Mouse (Mus musculus) lung, embryonic 14.5 days (tissue): ENCODE data around the gene Nol4l. TPM values are rescaled to one million over a fixed set of nuclear protein-coding genes. Genes with fewer than 3 reads are reported as not detected.

Experiments
- ATAC-seq: fragments of 200-750 bp; cut with Nextera tagmentation; 2 replicates; pipeline ENCODE4 v1.8.0; 2017; ENCODE audit warnings: mild to moderate bottlenecking, moderate TSS enrichment, moderate library complexity; ENCODE audit not compliant: insufficient read depth
- DNase-seq: peaks from one replicate; pipeline ENCODE4 v3.0.0-alpha.2; 2015
- H3K27ac ChIP-seq: fragments of 300-500 bp; sonication (generic); 2 replicates; pipeline ENCODE4 v1.5.1; 2014; ENCODE audit warnings: low read depth, mild to moderate bottlenecking, moderate library complexity
- H3K27me3 ChIP-seq: fragments of 300-500 bp; sonication (generic); 2 replicates; pipeline ENCODE4 v1.6.1; 2014; ENCODE audit warnings: low read length, control low read depth; ENCODE audit not compliant: insufficient read depth
- H3K36me3 ChIP-seq: fragments of 300-500 bp; sonication (generic); 2 replicates; pipeline ENCODE4 v1.6.1; 2014; ENCODE audit warnings: control low read depth; ENCODE audit not compliant: insufficient read depth
- H3K4me1 ChIP-seq: fragments of 300-500 bp; sonication (generic); 2 replicates; pipeline ENCODE4 v1.6.1; 2014; ENCODE audit warnings: antibody characterized with exemption, control low read depth; ENCODE audit not compliant: insufficient read depth
- H3K4me2 ChIP-seq: fragments of 300-500 bp; sonication (generic); 2 replicates; pipeline ENCODE4 v1.6.1; 2014; ENCODE audit warnings: mild to moderate bottlenecking
- H3K4me3 ChIP-seq: fragments of 300-500 bp; sonication (generic); 2 replicates; pipeline ENCODE4 v1.5.1; 2014; ENCODE audit warnings: low read depth, low read length
- H3K9ac ChIP-seq: fragments of 300-500 bp; sonication (generic); 2 replicates; pipeline ENCODE4 v1.6.1; 2014
- H3K9me3 ChIP-seq: fragments of 300-500 bp; sonication (generic); 2 replicates; pipeline ENCODE4 v1.6.1; 2016; ENCODE audit warnings: low read depth, low read length, control low read depth
- CTCF ChIP-seq: IDR thresholded peaks from 2 replicates; pipeline ENCODE4 v1.5.1; 2016; ENCODE audit warnings: antibody characterized with exemption, low read depth
- WGBS: fragments of 180-500 bp; shearing (Covaris S2); extraction: QIAGEN DNeasy Blood & Tissue Kit; methylation state at CpG from one replicate; pipeline ENCODE4 v1.1.7; 2014; 5-methylcytosine and 5-hydroxymethylcytosine counted together
- polyA plus RNA-seq: library from polyadenylated mRNA; unstranded; fragments of >200 nt; fragmentation: Nextera tagmentation; extraction: Ambion mirVana; gene quantifications from 2 replicates; pipeline ENCODE4 v1.2.1, GENCODE M21; 2014

Gene Nol4l
- polyA plus RNA-seq, 1 experiment from 2014 or later, result 13.9 TPM

DNA sequence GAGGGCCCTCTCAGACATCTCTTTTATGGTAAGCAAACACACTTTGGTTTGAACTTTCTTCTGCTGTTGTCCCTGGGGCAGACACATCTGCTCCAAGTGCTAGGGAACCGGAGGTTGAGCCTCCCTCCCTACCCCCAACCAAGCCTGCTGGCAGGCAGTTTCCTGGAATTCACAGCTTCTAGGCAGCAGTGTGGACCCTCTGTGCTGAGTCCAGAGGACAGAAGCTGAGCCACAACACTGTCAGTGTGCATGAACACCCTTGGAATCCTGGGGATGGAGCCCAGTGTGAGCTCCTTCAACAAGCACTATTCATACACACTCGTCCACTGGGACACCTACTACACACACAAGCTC lies 92.5 kb downstream of the Nol4l start:
- peak; percentile 36; the same call in 1 of the 2 replicates for ATAC-seq
- no peak for TF ChIP-seq CTCF

DNA sequence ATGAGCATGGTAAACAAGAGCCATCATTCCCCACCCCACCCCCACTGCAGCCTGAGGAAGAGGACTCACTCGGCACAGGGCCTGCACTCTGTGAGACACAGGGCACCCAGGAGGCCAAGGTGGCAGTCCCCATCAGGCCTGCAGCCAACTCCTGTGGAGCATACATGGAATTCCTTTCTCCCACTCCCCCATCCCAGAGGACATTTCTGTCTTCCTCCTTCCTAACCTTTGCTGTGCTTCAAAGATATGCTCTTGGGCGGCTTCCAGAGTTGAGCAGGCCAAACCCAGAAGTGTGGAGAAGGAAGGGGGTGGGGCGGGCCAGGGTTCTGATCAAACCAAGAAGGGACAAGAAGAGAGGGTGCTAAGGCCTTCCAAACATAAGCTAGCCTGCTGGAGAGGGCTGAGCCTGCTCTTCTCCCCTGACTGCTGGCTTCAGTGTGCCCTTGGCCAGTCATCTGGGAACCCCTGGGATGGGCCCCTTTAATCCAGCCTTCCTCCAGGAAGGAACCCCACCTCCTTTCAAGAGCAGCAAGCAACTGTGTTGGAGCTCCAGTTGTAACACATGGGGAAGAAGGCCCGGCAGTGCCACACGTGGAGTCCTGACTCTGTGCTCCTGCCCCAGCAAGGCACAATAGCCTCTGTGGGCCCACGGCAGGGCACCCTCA lies 93.0 kb downstream of the Nol4l start:
- Histone ChIP-seq H3K9me3 (no peaks in the 10 kb centered on the region), H3K4me3 (0 out of 2 replicates have a peak overlapping the region, but pooled peaks have one; percentile 3), H3K4me2 (peak overlapping the region; percentile 47), H3K9ac (peak overlapping the region; percentile 21; the same call in 1 of the 2 replicates), H3K36me3 (peaks cover 28% of the 10 kb centered on the region; the same call in 1 of the 2 replicates), H3K4me1 (peaks cover 59% of the 10 kb centered on the region), H3K27ac (peak overlapping the region; percentile 94), H3K27me3 (no peaks in the 10 kb centered on the region)
- 9% methylated on average over 6 of the region's 6 CpGs for WGBS
- peak; percentile 64 for ATAC-seq
- TF ChIP-seq CTCF, result no peak
- peak; percentile 83 for DNase-seq

More for the DNA sequence above, 92.5 kb downstream of the Nol4l start:
- DNase-seq, result peak; percentile 73
- H3K36me3 ChIP-seq, result peaks cover 23% of the 10 kb centered on the region; the same call in 1 of the 2 replicates
- peak overlapping the region; percentile 47 for H3K4me2 ChIP-seq
- no peaks in the 10 kb centered on the region for H3K27me3 ChIP-seq
- peak overlapping the region; percentile 94 for H3K27ac ChIP-seq
- 0 out of 2 replicates have a peak overlapping the region, but pooled peaks have one; percentile 3 for H3K4me3 ChIP-seq
- peak overlapping the region; percentile 21; the same call in 1 of the 2 replicates for H3K9ac ChIP-seq
- H3K9me3 ChIP-seq, result no peaks in the 10 kb centered on the region
- 11% methylated on average over 2 of the region's 2 CpGs for WGBS
- H3K4me1 ChIP-seq, result peaks cover 61% of the 10 kb centered on the region

GRCm38 (mm10) chr2:153434880-153435831 lies 94.6 kb downstream of the Nol4l start:
- ATAC-seq, result no peak

DNA sequence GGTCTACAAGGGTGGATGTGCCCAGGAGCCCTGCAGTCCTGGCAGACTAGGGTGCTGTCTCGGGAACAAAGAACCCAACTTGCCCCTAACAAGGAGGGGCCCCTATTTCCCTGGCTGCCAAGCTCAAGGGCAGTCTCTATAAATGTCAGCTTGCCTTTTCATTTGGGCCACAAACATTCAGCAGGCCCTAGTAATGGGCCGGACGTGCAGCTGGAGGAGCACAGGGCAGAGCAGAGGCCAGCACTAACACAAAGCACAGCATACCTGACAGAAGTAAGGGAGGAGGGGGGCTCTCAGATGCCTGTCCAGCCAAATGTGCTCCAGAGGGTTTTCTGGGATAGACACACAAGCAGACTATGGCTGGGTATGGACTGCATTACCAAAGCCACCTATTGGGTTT lies 95.9 kb downstream of the Nol4l start:
- no peaks in the 10 kb centered on the region for H3K27me3 ChIP-seq
- TF ChIP-seq CTCF, result no peak
- H3K9ac ChIP-seq, result no peak overlapping the region
- H3K9me3 ChIP-seq, result no peaks in the 10 kb centered on the region
- ATAC-seq (no peak), DNase-seq (no peak)
- H3K4me2 ChIP-seq, result no peak overlapping the region
- peak overlapping the region; percentile 77 for H3K27ac ChIP-seq
- 33% methylated on average over 3 of the region's 3 CpGs for WGBS
- H3K4me3 ChIP-seq, result no peak overlapping the region
- peaks cover 55% of the 10 kb centered on the region for H3K36me3 ChIP-seq
- peaks cover 50% of the 10 kb centered on the region for H3K4me1 ChIP-seq

More at GRCm38 (mm10) chr2:153434880-153435831, 94.6 kb downstream of the Nol4l start:
- Histone ChIP-seq H3K9ac (no peak overlapping the region), H3K9me3 (no peaks in the 10 kb centered on the region), H3K4me1 (peaks cover 50% of the 10 kb centered on the region), H3K27me3 (no peaks in the 10 kb centered on the region), H3K36me3 (peaks cover 44% of the 10 kb centered on the region), H3K4me2 (no peak overlapping the region), H3K27ac (peak overlapping the region; percentile 77; the same call in 1 of the 2 replicates), H3K4me3 (no peak overlapping the region)
- no peak for TF ChIP-seq CTCF
- WGBS, result 29% methylated on average over 9 of the region's 9 CpGs
- no peak for DNase-seq

- Histone ChIP-seq H3K27me3 (no peaks in the 10 kb centered on the region), H3K9me3 (no peaks in the 10 kb centered on the region), H3K27ac (peak overlapping the region; percentile 77), H3K9ac (no peak overlapping the region), H3K4me1 (peaks cover 51% of the 10 kb centered on the region), H3K36me3 (peaks cover 63% of the 10 kb centered on the region), H3K4me3 (no peak overlapping the region), H3K4me2 (peak overlapping the region; percentile 8; the same call in 1 of the 2 replicates)
- WGBS, result 24% methylated on average over 7 of the region's 7 CpGs
- DNase-seq (peak; percentile 68), ATAC-seq (no peak)
- no peak for TF ChIP-seq CTCF
Observed at GRCm38 (mm10) chr2:153432492-153432891, 97.3 kb downstream of the Nol4l start.

GRCm38 (mm10) chr2:153430571-153430970 lies 99.2 kb downstream of the Nol4l start:
- Histone ChIP-seq H3K36me3 (peaks cover 59% of the 10 kb centered on the region), H3K9ac (no peak overlapping the region), H3K27me3 (no peaks in the 10 kb centered on the region), H3K27ac (no peak overlapping the region), H3K9me3 (no peaks in the 10 kb centered on the region), H3K4me2 (no peak overlapping the region), H3K4me1 (peaks cover 42% of the 10 kb centered on the region), H3K4me3 (no peak overlapping the region)
- no peak for TF ChIP-seq CTCF
- no peak for DNase-seq
- 88% methylated on average over 1 of the region's 1 CpGs for WGBS
- ATAC-seq, result no peak
